Mouse (Mus musculus): ENCODE measurements at regions not wholly inside any gene's neighbourhood (a gene's known extent, or its start where the extent isn't known, plus 50 kb on each side); places are given as distances from the start of the nearest gene placed in this dataset.

GRCm38 (mm10) chr2:159138603-159139002 lies 344.0 kb downstream of the Dhx35 start:
- no peak for DNase-seq (ENCODE audit: low spot score in 2 of 2)

GRCm38 (mm10) chr2:159145980-159146379 lies 351.4 kb downstream of the Dhx35 start:
- DNase-seq (ENCODE audit: low spot score in 2 of 2), result no peak

GRCm38 (mm10) chr2:159163985-159164384 lies 369.4 kb downstream of the Dhx35 start:
- DNase-seq (ENCODE audit: low spot score in 2 of 2), result peak in 1 of 2 experiments; percentile 36

GRCm38 (mm10) chr2:159168553-159169064 lies 374.0 kb downstream of the Dhx35 start:
- no peak for DNase-seq (ENCODE audit: low spot score in 2 of 2)

GRCm38 (mm10) chr2:159196156-159196555 lies 401.5 kb downstream of the Dhx35 start:
- DNase-seq (ENCODE audit: low spot score in 2 of 2), result no peak

- no peak for DNase-seq (ENCODE audit: low spot score in 2 of 2)
Measured at GRCm38 (mm10) chr2:159232266-159232665, 437.7 kb downstream of the Dhx35 start.

- no peak for DNase-seq (ENCODE audit: low spot score in 2 of 2)
Measured at GRCm38 (mm10) chr2:159235000-159235399, 440.4 kb downstream of the Dhx35 start.

GRCm38 (mm10) chr2:159250065-159250464 lies 455.5 kb downstream of the Dhx35 start:
- no peak for DNase-seq (ENCODE audit: low spot score in 2 of 2)

- DNase-seq (ENCODE audit: low spot score in 2 of 2), result no peak
Measured at GRCm38 (mm10) chr2:159250993-159251665, 456.5 kb downstream of the Dhx35 start.

- no peak for DNase-seq (ENCODE audit: low spot score in 2 of 2)
Measured at GRCm38 (mm10) chr2:159270221-159271080, 475.8 kb downstream of the Dhx35 start.

GRCm38 (mm10) chr2:159278896-159279295 lies 484.3 kb downstream of the Dhx35 start:
- no peak for DNase-seq (ENCODE audit: low spot score in 2 of 2)

- peak in 1 of 2 experiments; percentile 63 for DNase-seq (ENCODE audit: low spot score in 2 of 2)
Measured at GRCm38 (mm10) chr2:159281558-159282320, 487.1 kb downstream of the Dhx35 start.

GRCm38 (mm10) chr2:159284100-159284499 lies 489.5 kb downstream of the Dhx35 start:
- peak in 1 of 2 experiments; percentile 72 for DNase-seq (ENCODE audit: low spot score in 2 of 2)

GRCm38 (mm10) chr2:159284525-159285189 lies 490.1 kb downstream of the Dhx35 start:
- no peak for DNase-seq (ENCODE audit: low spot score in 2 of 2)

GRCm38 (mm10) chr2:159287996-159288563 lies 493.5 kb downstream of the Dhx35 start:
- peak in 1 of 2 experiments; percentile 41 for DNase-seq (ENCODE audit: low spot score in 2 of 2)

- DNase-seq (ENCODE audit: low spot score in 2 of 2), result no peak
Measured at GRCm38 (mm10) chr2:159290081-159290480, 495.5 kb downstream of the Dhx35 start.

- DNase-seq (ENCODE audit: low spot score in 2 of 2), result peak in 1 of 2 experiments; percentile 20
Measured at GRCm38 (mm10) chr2:159307001-159307400, 512.4 kb downstream of the Dhx35 start.

- peak in 1 of 2 experiments; percentile 3 for DNase-seq (ENCODE audit: low spot score in 2 of 2)
Measured at GRCm38 (mm10) chr2:159334711-159335110, 540.1 kb downstream of the Dhx35 start.

GRCm38 (mm10) chr2:159336646-159337045 lies 542.0 kb downstream of the Dhx35 start:
- DNase-seq (ENCODE audit: low spot score in 2 of 2), result no peak

- DNase-seq (ENCODE audit: low spot score in 2 of 2), result no peak
Measured at GRCm38 (mm10) chr2:159343624-159344560, 549.3 kb downstream of the Dhx35 start.
